In genomic region chr17:65872652-65873051, GRCm38 (mm10) we compare ENCODE assay signal across 9 mouse cellular contexts. TPM values are rescaled to one million over a fixed set of nuclear protein-coding genes. Genes with fewer than 3 reads are reported as not detected.
A peak's percentile ranks its signal among the peaks of the same experiment; 100 is the strongest.
DNase-seq lines count a peak whose midpoint lies in the region; ATAC-seq and TF ChIP-seq lines count a peak whose summit lies in the region.
"Had no signal": no experiment of that assay in that cellular context is flagged by ENCODE, and none has a peak within 500 bp of the region (broad histone marks: within the 10 kb centered on the region; RNA-seq: fewer than 3 reads in every experiment).

No protein-coding gene starts in this region.

- no peaks in the 10 kb centered on the region for H3K36me3 ChIP-seq in forebrain, embryonic 11.5 days (ENCODE audit: control insufficient read depth, insufficient read depth, low read length)
- no peaks in the 10 kb centered on the region for H3K36me3 ChIP-seq in forebrain, embryonic 16.5 days (ENCODE audit: control insufficient read depth, insufficient read depth)
- no peaks in the 10 kb centered on the region for H3K36me3 ChIP-seq in kidney, embryonic 14.5 days (ENCODE audit: control insufficient read depth, insufficient read depth, low read length)

- peak; percentile 46; the same call in 1 of the 2 replicates for TF ChIP-seq CTCF in embryonic fibroblast, embryonic 13.5 days (IDR thresholded peaks at IDR 0.05; ENCODE audit: borderline replicate concordance, insufficient read depth, low read length)

- no peak overlapping the region for H3K9ac ChIP-seq in forebrain, embryonic 11.5 days (ENCODE audit: low read length)
- H3K9ac ChIP-seq in forebrain, embryonic 16.5 days (replicated peaks; ENCODE audit: low read depth, low read length), result no peak overlapping the region
- no peak overlapping the region for H3K9ac ChIP-seq in kidney, embryonic 14.5 days (ENCODE audit: low read depth, low read length)
- H3K9ac ChIP-seq: limb, embryonic 12.5 days had no signal

- peaks cover 2% of the 10 kb centered on the region; the same call in 1 of the 2 replicates for H3K4me1 ChIP-seq in forebrain, embryonic 11.5 days (replicated peaks; ENCODE audit: control insufficient read depth, insufficient read depth, low read length)
- H3K4me1 ChIP-seq in forebrain, embryonic 16.5 days (replicated peaks; ENCODE audit: control insufficient read depth, insufficient read depth, low read length), result peaks cover 5% of the 10 kb centered on the region; the same call in 1 of the 2 replicates
- 0 out of 2 replicates have a peak, but pooled peaks cover 2% of the 10 kb centered on the region for H3K4me1 ChIP-seq in embryonic fibroblast, embryonic 13.5 days (ENCODE audit: control insufficient read depth, insufficient read depth, low read length)
- H3K4me1 ChIP-seq in kidney, embryonic 14.5 days (ENCODE audit: control insufficient read depth, insufficient read depth, low read length), result peaks cover 5% of the 10 kb centered on the region

- WGBS in forebrain, embryonic 11.5 days, result 21% methylated on average over 6 of the region's 6 CpGs
- 40% methylated on average over 6 of the region's 6 CpGs for WGBS in forebrain, embryonic 16.5 days
- 54% methylated on average over 6 of the region's 6 CpGs for WGBS in kidney, embryonic 14.5 days

- H3K4me3 ChIP-seq in forebrain, embryonic 11.5 days (ENCODE audit: low read depth, low read length), result no peak overlapping the region
- H3K4me3 ChIP-seq in forebrain, embryonic 16.5 days (replicated peaks; ENCODE audit: low read length), result no peak overlapping the region
- no peak overlapping the region for H3K4me3 ChIP-seq in embryonic fibroblast, embryonic 13.5 days (ENCODE audit: insufficient read depth, low read length)
- H3K4me3 ChIP-seq in kidney, embryonic 14.5 days (ENCODE audit: low read length), result no peak overlapping the region
- H3K4me3 ChIP-seq: limb, embryonic 12.5 days had no signal

- H3K27me3 ChIP-seq in forebrain, embryonic 11.5 days (ENCODE audit: control insufficient read depth, insufficient read depth, low read length), result no peaks in the 10 kb centered on the region
- no peaks in the 10 kb centered on the region for H3K27me3 ChIP-seq in forebrain, embryonic 16.5 days (replicated peaks; ENCODE audit: control insufficient read depth, insufficient read depth, low read length)
- H3K27me3 ChIP-seq in kidney, embryonic 14.5 days (ENCODE audit: control insufficient read depth, insufficient read depth, low read length), result no peaks in the 10 kb centered on the region
- H3K27me3 ChIP-seq: limb, embryonic 12.5 days had no signal

- TF ChIP-seq POLR2A in embryonic fibroblast, embryonic 13.5 days (IDR thresholded peaks at IDR 0.05; ENCODE audit: low read depth, low read length), result no peak

- no peak overlapping the region for H3K27ac ChIP-seq in forebrain, embryonic 11.5 days (ENCODE audit: low read depth, low read length)
- no peak overlapping the region for H3K27ac ChIP-seq in forebrain, embryonic 16.5 days (ENCODE audit: low read length)
- no peak overlapping the region for H3K27ac ChIP-seq in embryonic fibroblast, embryonic 13.5 days (ENCODE audit: insufficient read depth, low read length)
- H3K27ac ChIP-seq in kidney, embryonic 14.5 days (ENCODE audit: low read depth, low read length), result no peak overlapping the region
- H3K27ac ChIP-seq: limb, embryonic 12.5 days had no signal

- no peak overlapping the region for H3K4me2 ChIP-seq in forebrain, embryonic 11.5 days (ENCODE audit: low read depth, low read length, severe bottlenecking)
- H3K4me2 ChIP-seq in forebrain, embryonic 16.5 days (ENCODE audit: low read length), result no peak overlapping the region
- H3K4me2 ChIP-seq in kidney, embryonic 14.5 days (replicated peaks; ENCODE audit: low read depth, low read length), result no peak overlapping the region
- H3K4me2 ChIP-seq: limb, embryonic 12.5 days had no signal

- peak; percentile 67 for DNase-seq in forebrain, embryonic 11.5 days (ENCODE audit: low spot score)
- peak; percentile 85 for DNase-seq in ZHBTc4 (ENCODE audit: low read depth, low spot score)
- peak; percentile 66 to 72 for DNase-seq in lung, postnatal 4 days
- peak; percentile 54 to 55 for DNase-seq in spleen, postnatal 36 days (ENCODE audit: low spot score in 2 of 2)
- no peak for DNase-seq in testis, postnatal 10 days (ENCODE audit: low spot score)

- no peaks in the 10 kb centered on the region for H3K9me3 ChIP-seq in forebrain, embryonic 11.5 days (ENCODE audit: control insufficient read depth, low read length)
- H3K9me3 ChIP-seq in forebrain, embryonic 16.5 days (ENCODE audit: control insufficient read depth, low read length), result no peaks in the 10 kb centered on the region
- no peaks in the 10 kb centered on the region for H3K9me3 ChIP-seq in kidney, embryonic 14.5 days (ENCODE audit: control insufficient read depth, low read length)

- 0 out of 2 replicates have a peak, but pooled peaks have one; percentile 47 for ATAC-seq in forebrain, embryonic 11.5 days (replicated peaks; ENCODE audit: low FRiP score)
- no peak for ATAC-seq in forebrain, embryonic 16.5 days
- peak; percentile 65; the same call in 1 of the 2 replicates for ATAC-seq in kidney, embryonic 14.5 days (ENCODE audit: low FRiP score, low TSS enrichment)

RNA-seq across cellular contexts. Expression of gene Ralbp1, which starts 12.9 kb away (rescaled TPM):
- 35.4 and 45.2 TPM in 2 replicates for polyA plus RNA-seq in forebrain, embryonic 11.5 days (2014; fragmentation: Nextera tagmentation; extraction: Ambion mirVana)
- polyA plus RNA-seq in forebrain, embryonic 16.5 days (2015; fragmentation: Nextera tagmentation; extraction: Ambion mirVana), result 48.8 and 55.6 TPM in 2 replicates
- polyA plus RNA-seq in embryonic fibroblast, embryonic 13.5 days (2011; ENCODE audit: insufficient read length, low read depth, missing spikeins), result 34.8 and 36.0 TPM in 2 replicates
- polyA plus RNA-seq in kidney, embryonic 14.5 days (2014; fragmentation: Nextera tagmentation; extraction: Ambion mirVana), result 61.3 and 76.6 TPM in 2 replicates
